ENCODE assay signal across 8 mouse cellular contexts in genomic region chr8:57653768-57654125, GRCm38 (mm10). TPM values are rescaled to one million over a fixed set of nuclear protein-coding genes. Genes with fewer than 3 reads are reported as not detected.
A peak's percentile ranks its signal among the peaks of the same experiment; 100 is the strongest.
DNase-seq lines count a peak whose midpoint lies in the region; ATAC-seq and TF ChIP-seq lines count a peak whose summit lies in the region.

No protein-coding gene starts in this region.

- intact Hi-C loops in left cerebral cortex, adult 2 months (cut with DNase I) = loop anchor here (2.0 to 10.0 kb wide), 3 partner anchors 79 to 219 kb away; no protein-coding TSS in a partner anchor

- H3K27ac ChIP-seq in left cerebral cortex, adult 2 months = no peak overlapping the region
- H3K27ac ChIP-seq in embryonic facial prominence, embryonic 11.5 days (replicated peaks; ENCODE audit: low read depth, low read length) = no peak overlapping the region
- H3K27ac ChIP-seq in intestine, postnatal 0 days (ENCODE audit: low read depth, low read length) = peak overlapping the region; percentile 97; the same call in 1 of the 2 replicates
- H3K27ac ChIP-seq in neural tube, embryonic 12.5 days = no peak overlapping the region

- no peak for DNase-seq in left cerebral cortex, adult 2 months (ENCODE audit: extremely low spot score in 1 of 2, low spot score in 2 of 2)
- no peak for DNase-seq in left cerebral cortex, adult 11 months (ENCODE audit: low spot score)
- DNase-seq in embryonic facial prominence, embryonic 11.5 days (ENCODE audit: low spot score) = peak; percentile 8
- DNase-seq in adrenal gland, postnatal 4 days (ENCODE audit: low spot score in 2 of 2) = no peak
- no peak for DNase-seq in cerebellum, adult 18-20 months
- DNase-seq in natural killer cell, adult 2 months (ENCODE audit: low spot score in 2 of 2) = no peak

- no peaks in the 10 kb centered on the region for H3K9me3 ChIP-seq in embryonic facial prominence, embryonic 11.5 days (replicated peaks; ENCODE audit: control insufficient read depth, low read length)
- no peaks in the 10 kb centered on the region for H3K9me3 ChIP-seq in intestine, postnatal 0 days (ENCODE audit: control insufficient read depth)
- H3K9me3 ChIP-seq in neural tube, embryonic 12.5 days = no peaks in the 10 kb centered on the region

- no peak for TF ChIP-seq CTCF in left cerebral cortex, adult 2 months (IDR thresholded peaks at IDR 0.05)
- no peak for TF ChIP-seq CTCF in intestine, postnatal 0 days (IDR thresholded peaks at IDR 0.05; ENCODE audit: low read depth)

- no peaks in the 10 kb centered on the region for H3K4me1 ChIP-seq in embryonic facial prominence, embryonic 11.5 days (ENCODE audit: control insufficient read depth, insufficient read depth, low read length)
- H3K4me1 ChIP-seq in intestine, postnatal 0 days (replicated peaks; ENCODE audit: control insufficient read depth, insufficient read depth, low read length) = peaks cover 3% of the 10 kb centered on the region; the same call in 1 of the 2 replicates
- no peaks in the 10 kb centered on the region; the same call in 1 of the 2 replicates for H3K4me1 ChIP-seq in neural tube, embryonic 12.5 days

- H3K36me3 ChIP-seq in embryonic facial prominence, embryonic 11.5 days (replicated peaks; ENCODE audit: control insufficient read depth, insufficient read depth, low read depth, low read length) = no peaks in the 10 kb centered on the region
- H3K36me3 ChIP-seq in intestine, postnatal 0 days (ENCODE audit: control insufficient read depth, insufficient read depth) = no peaks in the 10 kb centered on the region
- H3K36me3 ChIP-seq in neural tube, embryonic 12.5 days = no peaks in the 10 kb centered on the region

- no peak overlapping the region for H3K9ac ChIP-seq in embryonic facial prominence, embryonic 11.5 days (replicated peaks; ENCODE audit: low read length)
- H3K9ac ChIP-seq in intestine, postnatal 0 days (ENCODE audit: low read depth, low read length) = peak overlapping the region; percentile 96; the same call in 1 of the 2 replicates
- H3K9ac ChIP-seq in neural tube, embryonic 12.5 days = no peak overlapping the region

- 21% methylated on average over 7 of the region's 7 CpGs for whole genome bisulfite sequencing in embryonic facial prominence, embryonic 11.5 days
- WGBS in intestine, postnatal 0 days = 14% methylated on average over 7 of the region's 7 CpGs
- 22% methylated on average over 7 of the region's 7 CpGs for WGBS in neural tube, embryonic 12.5 days

- H3K27me3 ChIP-seq in embryonic facial prominence, embryonic 11.5 days (ENCODE audit: control insufficient read depth, insufficient read depth, low read length) = no peaks in the 10 kb centered on the region
- H3K27me3 ChIP-seq in intestine, postnatal 0 days (replicated peaks; ENCODE audit: control insufficient read depth, insufficient read depth, low read length) = no peaks in the 10 kb centered on the region
- H3K27me3 ChIP-seq in neural tube, embryonic 12.5 days (replicated peaks) = no peaks in the 10 kb centered on the region

- H3K4me2 ChIP-seq in embryonic facial prominence, embryonic 11.5 days (ENCODE audit: low read depth, low read length) = peak overlapping the region; percentile 83
- H3K4me2 ChIP-seq in intestine, postnatal 0 days (replicated peaks; ENCODE audit: low read depth) = peak overlapping the region; percentile 72
- H3K4me2 ChIP-seq in neural tube, embryonic 12.5 days (replicated peaks) = peak overlapping the region; percentile 85

- no peak for ATAC-seq in embryonic facial prominence, embryonic 11.5 days (replicated peaks; ENCODE audit: insufficient number of reproducible peaks, low FRiP score, low TSS enrichment, low read depth)
- no peak for ATAC-seq in intestine, postnatal 0 days
- no peak for ATAC-seq in neural tube, embryonic 12.5 days (ENCODE audit: low FRiP score, low read depth)

- peak overlapping the region; percentile 94 for H3K4me3 ChIP-seq in left cerebral cortex, adult 2 months
- H3K4me3 ChIP-seq in embryonic facial prominence, embryonic 11.5 days (ENCODE audit: low read depth, low read length) = peak overlapping the region; percentile 91
- H3K4me3 ChIP-seq in intestine, postnatal 0 days (ENCODE audit: low read depth, low read length) = peak overlapping the region; percentile 97
- H3K4me3 ChIP-seq in neural tube, embryonic 12.5 days = no peak overlapping the region

RNA-seq across cellular contexts. Expression of gene Galnt7, which starts 0.9 kb away (rescaled TPM):
- 10 to 100 TPM in 1 of 2 experiments, 1 to 10 TPM in 1; 9.6 to 12.6 TPM for total RNA-seq in left cerebral cortex, adult 2 months (2021)
- polyA plus RNA-seq in embryonic facial prominence, embryonic 11.5 days (2014; fragmentation: Nextera tagmentation; extraction: Ambion mirVana) = 18.2 and 18.9 TPM in 2 replicates
- polyA plus RNA-seq in intestine, postnatal 0 days (2015; fragmentation: Nextera tagmentation; extraction: Ambion mirVana) = 20.2 and 22.4 TPM in 2 replicates
- polyA plus RNA-seq in neural tube, embryonic 12.5 days (2016; fragmentation: Nextera tagmentation; extraction: Ambion mirVana) = 16.3 and 16.4 TPM in 2 replicates
- 10 to 100 TPM; 20.9 to 23.7 TPM for total RNA-seq in adrenal gland, postnatal 4 days (2021)
